ENCODE assay signal across 13 mouse cellular contexts in the genomic region with DNA sequence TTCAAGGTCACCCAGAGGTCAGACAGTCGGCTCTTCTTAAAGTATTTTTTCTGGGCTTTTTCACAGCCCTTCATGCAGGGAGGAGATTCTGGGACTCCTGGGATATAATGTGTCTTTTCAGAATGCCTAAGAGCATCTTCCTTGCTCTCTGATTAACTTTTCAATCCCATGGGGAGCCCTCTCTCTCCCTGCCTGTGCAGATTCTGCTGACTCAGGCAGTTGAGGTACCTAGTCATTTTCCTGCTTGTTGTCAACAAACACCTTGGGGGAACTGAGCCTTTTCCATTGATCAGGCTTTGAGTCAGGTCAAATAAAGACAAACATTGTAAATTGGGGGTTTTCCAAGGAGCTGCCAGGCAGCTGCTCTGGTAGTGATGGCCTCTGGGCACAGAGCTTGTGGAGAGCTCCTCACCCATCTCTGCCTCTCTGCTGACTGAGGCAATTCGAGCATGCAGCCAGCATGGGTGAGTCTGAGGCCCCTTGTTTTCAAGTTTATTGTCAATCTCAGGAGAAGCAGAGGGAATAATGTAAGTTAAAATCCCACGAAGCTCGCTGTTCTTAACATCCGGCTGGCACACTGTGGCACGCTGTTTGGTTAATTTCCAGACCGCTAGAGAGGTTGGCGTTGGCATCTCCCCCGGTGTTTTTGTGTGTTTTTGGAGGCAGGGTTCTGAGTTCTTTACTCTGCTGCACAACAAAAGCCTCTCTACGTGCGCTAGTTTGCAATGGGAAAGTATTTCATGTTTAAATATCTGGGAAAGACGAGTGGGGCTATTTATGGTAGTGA.
DNase-seq lines count a peak whose midpoint lies in the region; ATAC-seq lines count a peak whose summit lies in the region.
"Had no signal": no experiment of that assay in that cellular context is flagged by ENCODE, and none has a peak within 500 bp of the region (broad histone marks: within the 10 kb centered on the region; RNA-seq: fewer than 3 reads in every experiment).

No protein-coding gene starts in this region.

- no peak overlapping the region for H3K4me2 ChIP-seq in forebrain, embryonic 11.5 days (ENCODE audit: low read depth, low read length, severe bottlenecking)
- no peak overlapping the region for H3K4me2 ChIP-seq in hindbrain, embryonic 12.5 days (replicated peaks)
- no peak overlapping the region for H3K4me2 ChIP-seq in midbrain, embryonic 16.5 days (ENCODE audit: low read length)
- H3K4me2 ChIP-seq: heart, embryonic 13.5 days; lung, embryonic 15.5 days had no signal

- H3K4me3 ChIP-seq in forebrain, embryonic 10.5 days = no peak overlapping the region
- H3K4me3 ChIP-seq in forebrain, embryonic 11.5 days (ENCODE audit: low read depth, low read length) = no peak overlapping the region
- no peak overlapping the region for H3K4me3 ChIP-seq in hindbrain, embryonic 12.5 days
- no peak overlapping the region for H3K4me3 ChIP-seq in midbrain, embryonic 16.5 days (ENCODE audit: low read depth, low read length)
- H3K4me3 ChIP-seq: heart, embryonic 13.5 days; lung, embryonic 15.5 days had no signal

- no peaks in the 10 kb centered on the region for H3K36me3 ChIP-seq in forebrain, embryonic 10.5 days (replicated peaks)
- H3K36me3 ChIP-seq in forebrain, embryonic 11.5 days (ENCODE audit: control insufficient read depth, insufficient read depth, low read length) = no peaks in the 10 kb centered on the region
- H3K36me3 ChIP-seq in hindbrain, embryonic 12.5 days = no peaks in the 10 kb centered on the region
- no peaks in the 10 kb centered on the region for H3K36me3 ChIP-seq in midbrain, embryonic 16.5 days (ENCODE audit: control insufficient read depth, insufficient read depth, low read length)
- H3K36me3 ChIP-seq: heart, embryonic 13.5 days; lung, embryonic 15.5 days had no signal

- DNase-seq in forebrain, embryonic 10.5 days (ENCODE audit: extremely low spot score, low spot score) = no peak
- no peak for DNase-seq in forebrain, embryonic 11.5 days (ENCODE audit: low spot score)
- peak; percentile 33 for DNase-seq in brain, adult 2 months (ENCODE audit: low read depth, low spot score)
- DNase-seq in T-cell, adult 2 months (ENCODE audit: low spot score) = no peak
- no peak for DNase-seq in adrenal gland, adult 8-10 months
- no peak for DNase-seq in gastrocnemius, postnatal 4 days (ENCODE audit: low spot score in 2 of 2)
- DNase-seq: adrenal gland, postnatal 25 days; cerebellum, postnatal 25 days; kidney, adult 9 months had no signal

- H3K27ac ChIP-seq in forebrain, embryonic 10.5 days = peak overlapping the region; percentile 44; the same call in 1 of the 2 replicates
- H3K27ac ChIP-seq in forebrain, embryonic 11.5 days (ENCODE audit: low read depth, low read length) = no peak overlapping the region
- peak overlapping the region; percentile 55 for H3K27ac ChIP-seq in hindbrain, embryonic 12.5 days
- H3K27ac ChIP-seq in midbrain, embryonic 16.5 days (ENCODE audit: low read length) = peak overlapping the region; percentile 0; the same call in 1 of the 2 replicates
- H3K27ac ChIP-seq: heart, embryonic 13.5 days; lung, embryonic 15.5 days had no signal

- WGBS in forebrain, embryonic 10.5 days = 72% methylated on average over 12 of the region's 12 CpGs
- WGBS in forebrain, embryonic 11.5 days = 65% methylated on average over 12 of the region's 12 CpGs
- 49% methylated on average over 12 of the region's 12 CpGs for WGBS in hindbrain, embryonic 12.5 days
- 46% methylated on average over 12 of the region's 12 CpGs for WGBS in midbrain, embryonic 16.5 days

- no peak for ATAC-seq in forebrain, embryonic 11.5 days (replicated peaks; ENCODE audit: low FRiP score)
- 0 out of 2 replicates have a peak, but pooled peaks have one; percentile 22 for ATAC-seq in hindbrain, embryonic 12.5 days (ENCODE audit: low FRiP score)
- 0 out of 2 replicates have a peak, but pooled peaks have one; percentile 54 for ATAC-seq in midbrain, embryonic 16.5 days

- H3K4me1 ChIP-seq in forebrain, embryonic 10.5 days = peaks cover 24% of the 10 kb centered on the region
- no peaks in the 10 kb centered on the region for H3K4me1 ChIP-seq in forebrain, embryonic 11.5 days (replicated peaks; ENCODE audit: control insufficient read depth, insufficient read depth, low read length)
- peaks cover 19% of the 10 kb centered on the region for H3K4me1 ChIP-seq in hindbrain, embryonic 12.5 days
- peaks cover 11% of the 10 kb centered on the region; the same call in 1 of the 2 replicates for H3K4me1 ChIP-seq in midbrain, embryonic 16.5 days (ENCODE audit: control insufficient read depth, insufficient read depth, low read length)
- H3K4me1 ChIP-seq: lung, embryonic 15.5 days had no signal

- no peaks in the 10 kb centered on the region for H3K27me3 ChIP-seq in forebrain, embryonic 10.5 days (ENCODE audit: poor library complexity, severe bottlenecking)
- H3K27me3 ChIP-seq in forebrain, embryonic 11.5 days (ENCODE audit: control insufficient read depth, insufficient read depth, low read length) = no peaks in the 10 kb centered on the region
- no peaks in the 10 kb centered on the region for H3K27me3 ChIP-seq in hindbrain, embryonic 12.5 days
- H3K27me3 ChIP-seq in midbrain, embryonic 16.5 days (ENCODE audit: control insufficient read depth, insufficient read depth, low read depth, low read length) = no peaks in the 10 kb centered on the region
- H3K27me3 ChIP-seq: heart, embryonic 13.5 days; lung, embryonic 15.5 days had no signal

- H3K9me3 ChIP-seq in forebrain, embryonic 10.5 days = no peaks in the 10 kb centered on the region
- H3K9me3 ChIP-seq in forebrain, embryonic 11.5 days (ENCODE audit: control insufficient read depth, low read length) = no peaks in the 10 kb centered on the region
- no peaks in the 10 kb centered on the region for H3K9me3 ChIP-seq in hindbrain, embryonic 12.5 days (replicated peaks)
- H3K9me3 ChIP-seq in midbrain, embryonic 16.5 days (replicated peaks; ENCODE audit: control insufficient read depth, low read length, poor library complexity, severe bottlenecking) = no peaks in the 10 kb centered on the region
- H3K9me3 ChIP-seq: heart, embryonic 13.5 days; lung, embryonic 15.5 days had no signal

- H3K9ac ChIP-seq in forebrain, embryonic 11.5 days (ENCODE audit: low read length) = no peak overlapping the region
- no peak overlapping the region for H3K9ac ChIP-seq in hindbrain, embryonic 12.5 days
- H3K9ac ChIP-seq in midbrain, embryonic 16.5 days (ENCODE audit: low read depth, low read length) = no peak overlapping the region
- H3K9ac ChIP-seq: heart, embryonic 13.5 days; lung, embryonic 15.5 days had no signal
